Mouse (Mus musculus) stomach, postnatal 0 days (tissue): ENCODE measurements at regions not wholly inside any gene's neighbourhood (a gene's known extent, or its start where the extent isn't known, plus 50 kb on each side); places are given as distances from the start of the nearest gene placed in this dataset.
A peak's percentile ranks its signal among the peaks of the same experiment; 100 is the strongest.

ENCODE experiments used
- ATAC-seq: fragments of 200-750 bp; cut with Nextera tagmentation; 2 replicates; pipeline ENCODE4 v1.8.0; 2017; ENCODE audit not compliant: low FRiP score, low TSS enrichment
- DNase-seq: peaks from one replicate; pipeline ENCODE4 v3.0.0-alpha.2; 2016; ENCODE audit warnings: low spot score
- H3K27ac ChIP-seq: fragments of 300-500 bp; sonication (generic); replicated peaks from 2 replicates; pipeline ENCODE4 v1.5.1; 2014; ENCODE audit warnings: mild to moderate bottlenecking, control low read depth
- H3K27me3 ChIP-seq: fragments of 300-500 bp; sonication (generic); 2 replicates; pipeline ENCODE4 v1.6.1; 2014; ENCODE audit warnings: low read length; ENCODE audit not compliant: control insufficient read depth, insufficient read depth
- H3K36me3 ChIP-seq: fragments of 300-500 bp; sonication (generic); 2 replicates; pipeline ENCODE4 v1.6.1; 2014; ENCODE audit warnings: low read length, mixed read lengths; ENCODE audit not compliant: control insufficient read depth, insufficient read depth
- H3K4me1 ChIP-seq: fragments of 300-500 bp; sonication (generic); replicated peaks from 2 replicates; pipeline ENCODE4 v1.6.1; 2014; ENCODE audit warnings: antibody characterized with exemption; ENCODE audit not compliant: control insufficient read depth, insufficient read depth
- H3K4me2 ChIP-seq: fragments of 300-500 bp; sonication (generic); replicated peaks from 2 replicates; pipeline ENCODE4 v1.6.1; 2014; ENCODE audit warnings: low read depth, mild to moderate bottlenecking, control low read depth, moderate library complexity
- H3K4me3 ChIP-seq: fragments of 300-500 bp; sonication (generic); 2 replicates; pipeline ENCODE4 v1.5.1; 2014; ENCODE audit warnings: low read depth, low read length, control low read depth
- H3K9ac ChIP-seq: fragments of 300-500 bp; sonication (generic); 2 replicates; pipeline ENCODE4 v1.6.1; 2014; ENCODE audit warnings: mild to moderate bottlenecking, low read length, control low read depth, mixed read lengths
- H3K9me3 ChIP-seq: fragments of 300-500 bp; sonication (generic); 2 replicates; pipeline ENCODE4 v1.6.1; 2016; ENCODE audit warnings: low read length; ENCODE audit not compliant: control insufficient read depth
- CTCF ChIP-seq: IDR thresholded peaks from 2 replicates; pipeline ENCODE4 v1.5.1; 2016; ENCODE audit warnings: antibody characterized with exemption, low read depth, mild to moderate bottlenecking, moderate library complexity
- EP300 ChIP-seq: optimal IDR thresholded peaks from 2 replicates; pipeline ENCODE3; 2016; ENCODE audit warnings: antibody characterized with exemption
- WGBS: fragments of 180-500 bp; shearing (Covaris S2); extraction: QIAGEN DNeasy Blood & Tissue Kit; methylation state at CpG from one replicate; pipeline ENCODE4 v1.1.7; 2014; 5-methylcytosine and 5-hydroxymethylcytosine counted together

DNA sequence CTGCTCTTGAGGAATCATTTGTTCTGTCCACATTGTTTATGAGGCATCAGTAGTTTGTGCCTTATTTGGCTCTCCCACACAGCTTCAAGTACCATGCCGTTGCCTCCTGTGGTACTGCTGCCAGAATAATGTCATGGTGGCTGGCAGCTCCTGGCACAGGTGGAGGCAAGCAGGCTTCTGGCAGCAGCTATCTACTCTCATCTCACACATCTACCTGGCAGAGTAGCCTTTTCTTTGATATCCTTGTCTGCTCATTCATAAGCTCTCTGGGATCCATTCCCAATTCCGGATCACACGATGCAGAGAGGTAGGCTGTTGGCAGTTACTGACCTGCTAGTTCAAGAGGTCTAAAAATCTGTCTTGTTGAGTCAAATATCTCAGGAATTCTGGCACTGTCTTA is 373.6 kb upstream of the Depdc1a start:
- Histone ChIP-seq H3K27me3 (no peaks in the 10 kb centered on the region), H3K4me2 (no peak overlapping the region), H3K9me3 (no peaks in the 10 kb centered on the region), H3K4me1 (no peaks in the 10 kb centered on the region), H3K27ac (no peak overlapping the region), H3K4me3 (no peak overlapping the region), H3K9ac (no peak overlapping the region), H3K36me3 (no peaks in the 10 kb centered on the region)
- ATAC-seq (no peak), DNase-seq (no peak)
- TF ChIP-seq CTCF (no peak), EP300 (no peak)
- 77% methylated on average over 3 of the region's 3 CpGs for WGBS

DNA sequence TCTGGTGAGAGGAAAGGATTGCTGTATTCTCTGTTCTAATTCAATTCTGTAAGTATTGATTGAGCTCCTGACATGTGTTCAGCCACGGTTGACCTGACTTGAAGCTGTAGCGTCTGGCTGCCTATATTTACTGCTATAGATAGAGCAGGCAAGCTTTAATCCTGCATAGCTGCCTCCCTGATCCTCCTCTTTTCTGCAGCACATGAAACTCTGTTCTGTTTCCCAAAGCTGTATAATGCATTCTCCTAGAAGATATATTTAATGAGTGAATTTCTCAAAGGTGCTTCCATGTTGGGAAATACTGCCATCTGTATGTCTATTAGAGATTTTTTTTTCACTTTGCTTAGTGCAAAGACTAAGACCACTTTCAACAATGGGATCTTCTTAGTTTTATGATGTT is 351.4 kb upstream of the Depdc1a start:
- H3K27me3 ChIP-seq: no peaks in the 10 kb centered on the region
- no peaks in the 10 kb centered on the region for H3K4me1 ChIP-seq
- 0 out of 2 replicates have a peak, but pooled peaks have one; percentile 3 for TF ChIP-seq CTCF
- TF ChIP-seq EP300: no peak
- H3K9ac ChIP-seq: no peak overlapping the region
- WGBS: 64% methylated on average over 2 of the region's 2 CpGs
- H3K9me3 ChIP-seq: no peaks in the 10 kb centered on the region
- ATAC-seq (no peak), DNase-seq (no peak)
- H3K4me2 ChIP-seq: no peak overlapping the region
- H3K4me3 ChIP-seq: no peak overlapping the region
- H3K27ac ChIP-seq: no peak overlapping the region
- H3K36me3 ChIP-seq: no peaks in the 10 kb centered on the region

DNA sequence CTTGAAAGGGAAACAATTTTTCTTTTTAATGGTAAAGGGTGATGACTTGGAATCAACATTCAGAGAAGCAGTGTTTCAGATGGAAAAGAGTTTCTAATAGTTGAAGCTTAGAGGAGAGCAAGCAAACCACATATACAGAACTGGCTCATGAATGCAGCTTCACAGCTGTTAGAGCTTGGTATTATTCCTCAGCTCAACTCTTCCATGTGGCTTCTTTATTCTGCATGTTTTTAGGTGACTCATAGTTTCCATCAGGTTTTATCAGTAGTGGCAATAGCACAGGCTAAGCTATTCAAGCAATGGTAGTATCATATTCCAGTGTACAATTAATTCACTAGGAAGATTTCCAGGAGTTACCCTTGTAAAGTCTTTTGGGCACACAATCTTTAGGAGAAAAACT is 313.7 kb upstream of the Depdc1a start:
- Histone ChIP-seq H3K4me3 (no peak overlapping the region), H3K36me3 (no peaks in the 10 kb centered on the region), H3K27me3 (no peaks in the 10 kb centered on the region), H3K4me2 (no peak overlapping the region), H3K9me3 (no peaks in the 10 kb centered on the region), H3K27ac (no peak overlapping the region), H3K4me1 (no peaks in the 10 kb centered on the region), H3K9ac (no peak overlapping the region)
- no peak for ATAC-seq
- TF ChIP-seq EP300 (no peak), CTCF (no peak)
- DNase-seq: no peak

DNA sequence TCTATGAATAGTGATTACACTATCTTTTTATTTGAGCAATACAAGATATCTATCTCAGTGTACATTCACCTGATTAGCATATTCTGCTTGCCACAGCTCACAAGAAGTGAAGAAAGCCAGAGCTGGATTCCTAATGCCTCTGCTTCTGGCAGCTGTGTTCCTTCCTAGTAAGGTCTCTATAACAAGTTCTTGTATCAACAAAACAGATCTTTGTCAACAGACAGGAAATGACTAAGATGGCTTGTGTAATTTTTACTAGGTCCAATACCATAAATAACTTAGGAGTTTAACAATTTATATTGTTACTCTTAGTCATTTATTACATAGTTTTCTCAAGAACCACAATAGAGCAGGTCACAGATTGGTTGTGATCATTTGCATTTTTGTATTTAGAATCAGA is 302.0 kb upstream of the Depdc1a start:
- Histone ChIP-seq H3K36me3 (no peaks in the 10 kb centered on the region), H3K4me3 (no peak overlapping the region), H3K4me2 (no peak overlapping the region), H3K27me3 (no peaks in the 10 kb centered on the region), H3K27ac (no peak overlapping the region), H3K9ac (no peak overlapping the region), H3K4me1 (no peaks in the 10 kb centered on the region), H3K9me3 (no peaks in the 10 kb centered on the region)
- ATAC-seq: no peak
- DNase-seq: no peak
- TF ChIP-seq EP300 (no peak), CTCF (no peak)
